Mouse (Mus musculus) ovary, postnatal 10 days (tissue): ENCODE measurements around the gene Utp15.

Experiments used
- DNase-seq: peaks from one replicate; pipeline ENCODE4 v3.0.0; 2022; ENCODE audit warnings: low spot score

Gene Utp15

GRCm38 (mm10) chr13:98249594-98249993 lies 13.2 kb downstream of the Utp15 start:
- DNase-seq: no peak

GRCm38 (mm10) chr13:98245386-98245785 lies 17.5 kb downstream of the Utp15 start:
- DNase-seq: no peak

DNA sequence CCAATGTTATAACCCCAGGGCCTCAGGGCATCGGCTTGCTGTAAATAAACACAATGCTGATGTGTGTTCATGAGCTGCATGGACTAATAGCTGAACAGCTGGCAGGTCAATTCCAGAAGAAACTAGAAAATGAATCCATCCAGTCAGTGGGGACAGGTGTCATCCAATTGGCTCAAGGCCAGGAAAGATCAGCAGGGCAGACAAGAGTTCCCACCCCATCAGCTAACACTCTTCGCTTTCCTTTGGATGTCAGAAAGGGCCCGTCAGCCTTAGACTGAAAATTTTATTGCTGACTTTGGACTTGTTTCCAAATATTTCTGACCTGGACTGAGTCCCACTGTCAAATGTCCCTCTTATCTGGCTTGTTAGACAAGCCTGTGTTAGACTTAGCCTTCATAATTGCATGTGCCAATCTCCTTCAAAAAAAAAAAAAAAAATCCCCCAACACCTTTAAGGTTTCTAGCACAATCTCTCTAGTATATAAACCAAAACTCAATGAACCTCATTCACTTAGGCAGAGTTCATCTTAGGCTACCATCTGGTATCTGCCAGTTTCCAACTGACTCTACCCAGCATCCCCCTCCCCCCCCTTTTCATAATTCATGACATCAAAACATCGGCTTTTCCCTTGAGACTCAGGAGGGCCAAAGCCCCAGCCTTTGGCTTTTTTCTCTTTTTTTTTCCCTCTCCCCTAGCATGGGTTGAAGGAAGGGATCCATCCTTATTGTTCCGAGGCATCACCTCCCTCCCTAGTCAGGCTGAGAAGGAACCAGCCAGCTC lies 18.1 kb downstream of the Utp15 start:
- DNase-seq: no peak

DNA sequence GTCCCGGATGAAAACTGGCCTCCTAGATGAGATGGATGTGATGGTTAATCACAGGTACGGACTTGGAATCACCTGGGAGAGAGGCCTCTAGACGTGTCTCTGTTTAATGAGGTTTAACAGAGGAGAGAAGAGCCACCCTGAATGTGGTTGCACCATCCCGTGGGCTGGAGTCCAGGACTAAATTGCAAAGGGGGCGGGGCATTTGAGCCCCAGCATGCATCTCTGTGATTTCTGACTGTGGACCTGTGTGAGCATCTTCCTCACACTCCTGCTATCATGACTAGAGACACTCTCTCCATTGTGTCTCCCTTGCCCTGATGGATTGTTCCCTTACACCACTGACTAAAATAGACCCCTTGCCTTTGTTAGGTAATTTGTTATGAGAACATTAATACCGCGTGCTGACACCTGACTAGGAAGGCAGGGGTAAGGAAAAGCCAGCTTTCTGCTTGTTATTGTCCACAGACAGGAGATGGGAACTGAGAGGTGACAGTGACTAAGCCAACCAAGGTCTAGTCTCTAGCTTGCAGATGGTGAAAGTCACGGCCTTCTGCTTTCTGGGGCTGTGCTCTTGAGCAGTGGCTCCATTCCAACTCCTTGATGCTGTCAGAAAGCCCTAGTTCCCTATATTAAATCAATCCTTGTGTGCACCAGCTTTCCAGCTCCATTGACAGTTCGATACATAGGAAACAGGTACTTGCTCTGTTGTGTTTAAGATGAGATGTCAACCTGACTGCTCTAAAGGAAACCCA lies 21.1 kb downstream of the Utp15 start:
- DNase-seq: no peak

- DNase-seq: peak; percentile 52
Measured at GRCm38 (mm10) chr13:98239978-98240641, 22.7 kb downstream of the Utp15 start.

DNA sequence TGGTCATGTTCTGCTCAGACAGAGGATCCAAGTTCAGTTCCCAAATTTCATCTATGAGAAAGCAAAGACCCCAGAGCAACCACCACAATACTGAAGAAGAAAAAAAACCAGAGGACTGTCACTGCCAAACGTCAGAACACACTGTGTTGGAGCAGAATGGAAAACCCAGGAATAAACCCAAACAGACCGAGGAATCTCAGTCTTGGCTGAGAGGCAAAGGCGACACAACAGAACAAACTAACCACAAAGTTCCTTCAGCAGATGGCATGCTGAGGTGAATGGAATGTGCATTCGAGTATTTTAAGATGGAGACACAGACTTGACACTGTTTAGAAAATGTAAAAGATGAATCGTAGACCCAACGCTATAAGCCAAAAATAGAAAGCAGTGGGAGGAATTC lies 27.4 kb downstream of the Utp15 start:
- no peak for DNase-seq

DNA sequence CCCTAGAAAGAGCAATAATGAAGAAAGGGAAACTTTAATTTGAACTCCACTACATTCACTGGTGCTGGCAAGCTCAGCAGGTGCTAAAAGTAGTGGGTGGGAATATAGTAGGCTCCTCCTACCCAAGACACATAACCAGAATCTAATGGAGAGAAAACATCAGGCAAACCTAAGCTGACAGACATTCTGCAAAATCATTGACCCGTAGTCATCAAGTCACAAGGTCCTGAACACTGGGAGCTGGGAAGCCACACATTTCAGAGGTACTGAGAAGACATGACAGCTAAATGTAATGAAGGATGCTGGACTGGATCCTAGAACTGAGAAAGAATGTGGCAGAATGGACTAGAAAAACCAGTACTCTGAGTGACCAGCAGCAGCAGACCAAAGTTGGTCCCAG lies 32.3 kb downstream of the Utp15 start:
- DNase-seq: no peak

DNA sequence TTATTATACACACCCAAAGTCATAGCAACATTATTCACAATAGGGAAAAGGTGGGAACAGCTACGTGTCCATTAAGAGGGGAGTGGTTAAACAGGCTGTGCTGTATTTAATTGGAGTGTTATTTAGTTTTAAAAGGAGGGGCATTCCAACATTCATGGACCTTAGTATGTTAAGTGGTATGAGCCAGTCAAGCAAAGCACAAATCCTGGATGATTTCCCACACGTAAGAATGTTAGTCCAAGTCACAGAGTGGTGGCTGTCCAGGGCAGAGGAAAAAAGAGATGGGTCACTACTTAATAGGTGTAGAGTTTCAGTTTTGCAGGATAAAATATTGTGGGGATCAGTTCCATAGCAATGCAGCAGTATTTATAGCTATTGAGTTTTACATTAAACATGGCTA lies 36.6 kb downstream of the Utp15 start:
- DNase-seq: no peak

DNA sequence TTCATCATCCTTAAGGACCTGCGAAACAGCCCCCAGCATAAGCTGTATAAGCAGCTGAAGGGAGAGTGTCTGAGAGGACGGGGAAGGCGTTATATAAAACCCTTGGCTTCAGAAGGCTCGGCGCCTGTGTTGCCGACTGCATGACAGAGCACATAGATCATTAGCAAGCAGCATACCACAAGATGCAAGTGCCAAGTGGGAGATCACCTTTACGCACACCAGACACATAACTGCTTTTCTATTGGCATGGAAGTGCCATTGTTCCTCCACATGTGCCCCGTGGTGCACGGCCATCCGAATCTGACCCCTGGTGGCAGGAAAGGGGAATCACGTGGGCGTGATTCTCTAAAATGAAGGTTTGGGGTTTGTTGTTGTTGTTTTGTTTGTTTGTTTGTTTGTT lies 40.0 kb downstream of the Utp15 start:
- DNase-seq: no peak

- no peak for DNase-seq
Measured at GRCm38 (mm10) chr13:98210137-98210536, 52.7 kb downstream of the Utp15 start.

- DNase-seq: no peak
Measured at GRCm38 (mm10) chr13:98208842-98209241, 54.0 kb downstream of the Utp15 start.

- DNase-seq: no peak
Measured at GRCm38 (mm10) chr13:98206546-98206870, 56.3 kb downstream of the Utp15 start.

GRCm38 (mm10) chr13:98205771-98206545 lies 56.9 kb downstream of the Utp15 start, which contains the start of gene Arhgef28:
Gene Arhgef28 (minus strand): TSS chr13:98206439.
- peak; percentile 36 for DNase-seq

- DNase-seq: no peak
Measured at GRCm38 (mm10) chr13:98205111-98205510, 57.7 kb downstream of the Utp15 start.

GRCm38 (mm10) chr13:98204371-98204770 lies 58.5 kb downstream of the Utp15 start:
- DNase-seq: no peak

DNA sequence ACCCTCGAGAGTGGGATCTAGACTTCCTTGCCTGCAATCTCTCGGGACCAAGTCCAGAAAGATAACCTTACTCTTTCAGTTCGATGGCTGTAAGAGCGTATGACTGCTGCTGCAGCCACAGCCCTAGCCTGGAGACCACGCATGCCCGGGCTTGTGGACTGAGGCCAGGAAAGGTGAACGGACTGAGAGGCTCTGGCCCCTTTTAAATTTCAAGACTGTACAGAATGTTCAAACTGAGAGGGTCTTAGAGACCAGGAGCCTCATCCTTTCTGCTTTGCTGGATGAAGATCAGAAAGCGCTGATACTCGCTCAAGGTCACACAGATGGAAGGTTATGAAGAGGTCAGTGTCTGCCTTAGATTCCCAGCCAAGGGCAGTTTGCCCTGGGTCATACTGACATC lies 61.4 kb downstream of the Utp15 start:
- no peak for DNase-seq
